Mouse (Mus musculus): ENCODE data around the gene Cmss1.

GRCm38 (mm10) chr16:57473415-57474085 lies 133.1 kb downstream of the Cmss1 start:
- TF ChIP-seq CTCF (IDR thresholded peaks at IDR 0.05; ENCODE audit: borderline replicate concordance, insufficient read depth, low read length): no peak
- TF ChIP-seq POLR2A (IDR thresholded peaks at IDR 0.05; ENCODE audit: low read depth, low read length): no peak

All from embryonic fibroblast, embryonic 13.5 days (primary cell).